Mouse (Mus musculus) stomach, embryonic 15.5 days (tissue): ENCODE results near the gene Bcl9l. TPM values are rescaled to one million over a fixed set of nuclear protein-coding genes. Genes with fewer than 3 reads are reported as not detected.
A peak's percentile ranks its signal among the peaks of the same experiment; 100 is the strongest.
"Not testable (repeated sequence)": the region's sequence is repeated elsewhere in the genome, so short reads cannot be mapped to it uniquely, and the experiment has no call there.

Source experiments
- ATAC-seq: fragments of 200-750 bp; cut with Nextera tagmentation; 2 replicates; pipeline ENCODE4 v1.8.0; 2017; ENCODE audit warnings: low read depth, moderate number of reproducible peaks, moderate TSS enrichment; ENCODE audit not compliant: insufficient read depth, low FRiP score
- H3K27ac ChIP-seq: fragments of 300-500 bp; sonication (generic); 2 replicates; pipeline ENCODE4 v1.5.1; 2015; ENCODE audit warnings: mild to moderate bottlenecking, inconsistent platforms
- H3K27me3 ChIP-seq: fragments of 300-500 bp; sonication (generic); replicated peaks from 2 replicates; pipeline ENCODE4 v1.6.1; 2015; ENCODE audit warnings: inconsistent platforms
- H3K36me3 ChIP-seq: fragments of 300-500 bp; sonication (generic); 2 replicates; pipeline ENCODE4 v1.6.1; 2015; ENCODE audit warnings: inconsistent platforms
- H3K4me1 ChIP-seq: fragments of 300-500 bp; sonication (generic); 2 replicates; pipeline ENCODE4 v1.6.1; 2015; ENCODE audit warnings: inconsistent platforms
- H3K4me2 ChIP-seq: fragments of 300-500 bp; sonication (generic); 2 replicates; pipeline ENCODE4 v1.6.1; 2015; ENCODE audit warnings: mild to moderate bottlenecking, inconsistent platforms
- H3K4me3 ChIP-seq: fragments of 300-500 bp; sonication (generic); replicated peaks from 2 replicates; pipeline ENCODE4 v1.5.1; 2015; ENCODE audit warnings: inconsistent platforms
- H3K9ac ChIP-seq: fragments of 300-500 bp; sonication (generic); 2 replicates; pipeline ENCODE4 v1.6.1; 2015; ENCODE audit warnings: inconsistent platforms
- H3K9me3 ChIP-seq: fragments of 300-500 bp; sonication (generic); 2 replicates; pipeline ENCODE4 v1.6.1; 2016; ENCODE audit warnings: inconsistent platforms
- WGBS: fragments of 180-500 bp; shearing (Covaris S2); methylation state at CpG from one replicate; pipeline ENCODE4 v1.1.7; 2015; 5-methylcytosine and 5-hydroxymethylcytosine counted together
- polyA plus RNA-seq: library from polyadenylated mRNA; unstranded; fragments of >200 nt; fragmentation: Nextera tagmentation; extraction: Ambion mirVana; gene quantifications from 2 replicates; pipeline ENCODE4 v1.2.1, GENCODE M21; 2015

The Bcl9l gene
- 12.0 and 12.1 TPM in 2 replicates for polyA plus RNA-seq

- Histone ChIP-seq H3K4me3 (peak within 1 kb of the TSS; percentile 96), H3K9ac (peak within 1 kb of the TSS; percentile 93), H3K4me1 (peaks cover 48% of the 10 kb centered on the region), H3K4me2 (peak within 1 kb of the TSS; percentile 69), H3K27me3 (no peaks in the 10 kb centered on the region), H3K9me3 (no peaks in the 10 kb centered on the region), H3K36me3 (no peaks in the 10 kb centered on the region), H3K27ac (peak within 1 kb of the TSS; percentile 97)
- under 1% methylated on average over 28 of the region's 31 CpGs for WGBS
- peak; percentile 44; the same call in 1 of the 2 replicates for ATAC-seq
Observed at GRCm38 (mm10) chr9:44482552-44482951, at the start of gene Bcl9l. TSS of gene Bcl9l (plus strand) at chr9:44482825.

- H3K36me3 ChIP-seq, result no peaks in the 10 kb centered on the region
- no peaks in the 10 kb centered on the region for H3K4me1 ChIP-seq
- H3K9me3 ChIP-seq, result no peaks in the 10 kb centered on the region
- H3K9ac ChIP-seq, result no peak overlapping the region
- H3K4me3 ChIP-seq, result no peak overlapping the region
- 77% methylated on average over 6 of the region's 6 CpGs for WGBS
- H3K27me3 ChIP-seq, result no peaks in the 10 kb centered on the region
- H3K27ac ChIP-seq, result no peak overlapping the region
- ATAC-seq, result no peak
- no peak overlapping the region for H3K4me2 ChIP-seq
Observed at GRCm38 (mm10) chr9:44435747-44436146, 46.9 kb upstream of the Bcl9l start.

GRCm38 (mm10) chr9:44440961-44441360 lies 41.7 kb upstream of the Bcl9l start, which contains the start of gene Foxr1:
TSS of gene Foxr1 (minus strand) at chr9:44441136.
- no peak within 1 kb of the TSS for H3K4me2 ChIP-seq
- H3K4me1 ChIP-seq, result no peaks in the 10 kb centered on the region
- H3K9ac ChIP-seq, result no peak within 1 kb of the TSS
- 67% methylated on average over 19 of the region's 19 CpGs for WGBS
- H3K27ac ChIP-seq, result no peak within 1 kb of the TSS
- no peaks in the 10 kb centered on the region for H3K27me3 ChIP-seq
- no peak within 1 kb of the TSS for H3K4me3 ChIP-seq
- H3K36me3 ChIP-seq, result no peaks in the 10 kb centered on the region
- H3K9me3 ChIP-seq, result no peaks in the 10 kb centered on the region
- no peak for ATAC-seq

GRCm38 (mm10) chr9:44444402-44445025 lies 38.1 kb upstream of the Bcl9l start:
- not testable (repeated sequence) for H3K27me3 ChIP-seq, ATAC-seq, H3K4me2 ChIP-seq, H3K4me1 ChIP-seq, H3K9ac ChIP-seq, H3K9me3 ChIP-seq, H3K27ac ChIP-seq, H3K4me3 ChIP-seq, H3K36me3 ChIP-seq
- WGBS, result 84% methylated on average over 7 of the region's 7 CpGs

- Histone ChIP-seq H3K27ac (no peak overlapping the region), H3K4me1 (no peaks in the 10 kb centered on the region), H3K27me3 (no peaks in the 10 kb centered on the region), H3K4me3 (no peak overlapping the region), H3K4me2 (no peak overlapping the region), H3K36me3 (no peaks in the 10 kb centered on the region), H3K9ac (no peak overlapping the region), H3K9me3 (no peaks in the 10 kb centered on the region)
- no peak for ATAC-seq
Observed at GRCm38 (mm10) chr9:44450387-44450786, 32.2 kb upstream of the Bcl9l start.

GRCm38 (mm10) chr9:44454132-44454890 lies 28.3 kb upstream of the Bcl9l start:
- peak; percentile 80 for ATAC-seq
- H3K4me2 ChIP-seq, result peak overlapping the region; percentile 14
- H3K9ac ChIP-seq, result no peak overlapping the region
- no peaks in the 10 kb centered on the region for H3K36me3 ChIP-seq
- 0 out of 2 replicates have a peak overlapping the region, but pooled peaks have one; percentile 7 for H3K4me3 ChIP-seq
- H3K27me3 ChIP-seq, result no peaks in the 10 kb centered on the region
- H3K27ac ChIP-seq, result no peak overlapping the region
- no peaks in the 10 kb centered on the region for H3K9me3 ChIP-seq
- peaks cover 9% of the 10 kb centered on the region for H3K4me1 ChIP-seq
- 7% methylated on average over 14 of the region's 14 CpGs for WGBS

- 0 out of 2 replicates have a peak, but pooled peaks have one; percentile 27 for ATAC-seq
- H3K4me2 ChIP-seq, result peak within 1 kb of the TSS; percentile 14
- peaks cover 9% of the 10 kb centered on the region for H3K4me1 ChIP-seq
- H3K27me3 ChIP-seq, result no peaks in the 10 kb centered on the region
- no peak within 1 kb of the TSS for H3K9ac ChIP-seq
- H3K27ac ChIP-seq, result peak within 1 kb of the TSS; percentile 18; the same call in 1 of the 2 replicates
- 0 out of 2 replicates have a peak within 1 kb of the TSS, but pooled peaks have one; percentile 7 for H3K4me3 ChIP-seq
- WGBS, result 35% methylated on average over 4 of the region's 4 CpGs
- H3K36me3 ChIP-seq, result no peaks in the 10 kb centered on the region
- no peaks in the 10 kb centered on the region for H3K9me3 ChIP-seq
Observed at GRCm38 (mm10) chr9:44454891-44455220, 27.8 kb upstream of the Bcl9l start, which contains the start of gene Upk2. TSS of gene Upk2 (minus strand) at chr9:44454976.

GRCm38 (mm10) chr9:44457035-44457742 lies 25.4 kb upstream of the Bcl9l start:
- H3K4me1 ChIP-seq, result peaks cover 9% of the 10 kb centered on the region
- no peak overlapping the region for H3K9ac ChIP-seq
- H3K27ac ChIP-seq, result no peak overlapping the region
- H3K9me3 ChIP-seq, result no peaks in the 10 kb centered on the region
- no peaks in the 10 kb centered on the region for H3K27me3 ChIP-seq
- H3K4me3 ChIP-seq, result no peak overlapping the region
- WGBS, result 12% methylated on average over 11 of the region's 11 CpGs
- peak; percentile 20; the same call in 1 of the 2 replicates for ATAC-seq
- no peak overlapping the region for H3K4me2 ChIP-seq
- no peaks in the 10 kb centered on the region for H3K36me3 ChIP-seq

- Histone ChIP-seq H3K27me3 (no peaks in the 10 kb centered on the region), H3K9me3 (no peaks in the 10 kb centered on the region), H3K4me2 (no peak overlapping the region), H3K4me3 (no peak overlapping the region), H3K27ac (no peak overlapping the region), H3K9ac (no peak overlapping the region), H3K36me3 (no peaks in the 10 kb centered on the region), H3K4me1 (peaks cover 7% of the 10 kb centered on the region)
- 71% methylated on average over 5 of the region's 5 CpGs for WGBS
- no peak for ATAC-seq
Observed at GRCm38 (mm10) chr9:44461950-44462349, 20.7 kb upstream of the Bcl9l start.

GRCm38 (mm10) chr9:44468224-44468623 lies 14.4 kb upstream of the Bcl9l start:
- H3K9me3 ChIP-seq, result no peaks in the 10 kb centered on the region
- no peaks in the 10 kb centered on the region for H3K27me3 ChIP-seq
- no peaks in the 10 kb centered on the region for H3K4me1 ChIP-seq
- H3K4me3 ChIP-seq, result no peak overlapping the region
- H3K27ac ChIP-seq, result no peak overlapping the region
- H3K36me3 ChIP-seq, result no peaks in the 10 kb centered on the region
- WGBS, result 53% methylated on average over 7 of the region's 7 CpGs
- no peak for ATAC-seq
- H3K4me2 ChIP-seq, result no peak overlapping the region
- H3K9ac ChIP-seq, result no peak overlapping the region

- Histone ChIP-seq H3K27me3 (no peaks in the 10 kb centered on the region), H3K4me1 (no peaks in the 10 kb centered on the region), H3K9ac (no peak overlapping the region), H3K36me3 (no peaks in the 10 kb centered on the region), H3K27ac (no peak overlapping the region), H3K9me3 (no peaks in the 10 kb centered on the region), H3K4me3 (no peak overlapping the region), H3K4me2 (no peak overlapping the region)
- no peak for ATAC-seq
- WGBS, result 45% methylated on average over 2 of the region's 2 CpGs
Observed at GRCm38 (mm10) chr9:44468800-44469199, 13.8 kb upstream of the Bcl9l start.

GRCm38 (mm10) chr9:44473184-44473583 lies 9.4 kb upstream of the Bcl9l start:
- Histone ChIP-seq H3K9ac (no peak overlapping the region), H3K27ac (no peak overlapping the region), H3K27me3 (no peaks in the 10 kb centered on the region), H3K4me3 (no peak overlapping the region), H3K36me3 (no peaks in the 10 kb centered on the region), H3K4me1 (peaks cover 5% of the 10 kb centered on the region; the same call in 1 of the 2 replicates), H3K9me3 (no peaks in the 10 kb centered on the region), H3K4me2 (no peak overlapping the region)
- 66% methylated on average over 3 of the region's 3 CpGs for WGBS
- no peak for ATAC-seq
